Mouse (Mus musculus) lung, embryonic 14.5 days (tissue): ENCODE data around the gene Vmn2r19. TPM values are rescaled to one million over a fixed set of nuclear protein-coding genes. Genes with fewer than 3 reads are reported as not detected.
"Not testable (repeated sequence)": the region's sequence is repeated elsewhere in the genome, so short reads cannot be mapped to it uniquely, and the experiment has no call there.

Experiments
- ATAC-seq: fragments of 200-750 bp; cut with Nextera tagmentation; 2 replicates; pipeline ENCODE4 v1.8.0; 2017; ENCODE audit warnings: mild to moderate bottlenecking, moderate TSS enrichment, moderate library complexity; ENCODE audit not compliant: insufficient read depth
- DNase-seq: peaks from one replicate; pipeline ENCODE4 v3.0.0-alpha.2; 2015
- H3K27ac ChIP-seq: fragments of 300-500 bp; sonication (generic); 2 replicates; pipeline ENCODE4 v1.5.1; 2014; ENCODE audit warnings: low read depth, mild to moderate bottlenecking, moderate library complexity
- H3K27me3 ChIP-seq: fragments of 300-500 bp; sonication (generic); 2 replicates; pipeline ENCODE4 v1.6.1; 2014; ENCODE audit warnings: low read length, control low read depth; ENCODE audit not compliant: insufficient read depth
- H3K36me3 ChIP-seq: fragments of 300-500 bp; sonication (generic); 2 replicates; pipeline ENCODE4 v1.6.1; 2014; ENCODE audit warnings: control low read depth; ENCODE audit not compliant: insufficient read depth
- H3K4me1 ChIP-seq: fragments of 300-500 bp; sonication (generic); 2 replicates; pipeline ENCODE4 v1.6.1; 2014; ENCODE audit warnings: antibody characterized with exemption, control low read depth; ENCODE audit not compliant: insufficient read depth
- H3K4me2 ChIP-seq: fragments of 300-500 bp; sonication (generic); 2 replicates; pipeline ENCODE4 v1.6.1; 2014; ENCODE audit warnings: mild to moderate bottlenecking
- H3K4me3 ChIP-seq: fragments of 300-500 bp; sonication (generic); 2 replicates; pipeline ENCODE4 v1.5.1; 2014; ENCODE audit warnings: low read depth, low read length
- H3K9ac ChIP-seq: fragments of 300-500 bp; sonication (generic); 2 replicates; pipeline ENCODE4 v1.6.1; 2014
- H3K9me3 ChIP-seq: fragments of 300-500 bp; sonication (generic); 2 replicates; pipeline ENCODE4 v1.6.1; 2016; ENCODE audit warnings: low read depth, low read length, control low read depth
- CTCF ChIP-seq: IDR thresholded peaks from 2 replicates; pipeline ENCODE4 v1.5.1; 2016; ENCODE audit warnings: antibody characterized with exemption, low read depth
- WGBS: fragments of 180-500 bp; shearing (Covaris S2); extraction: QIAGEN DNeasy Blood & Tissue Kit; methylation state at CpG from one replicate; pipeline ENCODE4 v1.1.7; 2014; 5-methylcytosine and 5-hydroxymethylcytosine counted together
- polyA plus RNA-seq: library from polyadenylated mRNA; unstranded; fragments of >200 nt; fragmentation: Nextera tagmentation; extraction: Ambion mirVana; gene quantifications from 2 replicates; pipeline ENCODE4 v1.2.1, GENCODE M21; 2014

The Vmn2r19 gene
- polyA plus RNA-seq, 1 experiment from 2014 or later = not detected

DNA sequence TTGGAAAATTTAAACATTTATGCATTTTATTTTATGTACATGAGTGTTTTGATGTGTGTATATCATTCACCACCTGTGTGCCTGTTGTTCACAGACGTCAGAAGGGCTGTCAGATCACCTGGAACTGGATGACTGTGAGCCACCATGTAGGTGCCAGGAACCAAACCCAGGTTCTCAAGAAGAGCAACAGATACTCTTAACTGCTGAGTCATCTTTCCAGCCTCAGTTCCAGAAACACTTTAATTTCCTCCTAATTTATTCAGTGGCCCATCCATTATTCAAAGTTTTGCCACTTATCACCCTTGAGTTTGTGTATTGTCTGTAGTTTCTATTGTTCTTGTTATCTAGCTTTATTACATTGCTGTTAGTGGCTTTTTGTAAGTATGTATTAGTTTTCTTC lies 11.4 kb upstream of the Vmn2r19 start:
- WGBS = 56% methylated on average over 1 of the region's 1 CpGs
- no peak overlapping the region for H3K4me2 ChIP-seq
- DNase-seq (no peak), ATAC-seq (no peak)
- no peak overlapping the region for H3K27ac ChIP-seq
- no peak overlapping the region for H3K9ac ChIP-seq
- H3K4me3 ChIP-seq = no peak overlapping the region
- H3K36me3 ChIP-seq = no peaks in the 10 kb centered on the region
- no peak for TF ChIP-seq CTCF
- no peaks in the 10 kb centered on the region for H3K4me1 ChIP-seq
- no peaks in the 10 kb centered on the region for H3K9me3 ChIP-seq
- H3K27me3 ChIP-seq = no peaks in the 10 kb centered on the region

- H3K4me2 ChIP-seq, DNase-seq, H3K9me3 ChIP-seq, H3K27me3 ChIP-seq, ATAC-seq, H3K4me1 ChIP-seq, H3K9ac ChIP-seq, H3K27ac ChIP-seq, H3K36me3 ChIP-seq, H3K4me3 ChIP-seq: not testable (repeated sequence)
- 73% methylated on average over 7 of the region's 7 CpGs for WGBS
These were observed 1.8 kb upstream of the Vmn2r19 start for GRCm38 (mm10) chr6:123306315-123306714.

DNA sequence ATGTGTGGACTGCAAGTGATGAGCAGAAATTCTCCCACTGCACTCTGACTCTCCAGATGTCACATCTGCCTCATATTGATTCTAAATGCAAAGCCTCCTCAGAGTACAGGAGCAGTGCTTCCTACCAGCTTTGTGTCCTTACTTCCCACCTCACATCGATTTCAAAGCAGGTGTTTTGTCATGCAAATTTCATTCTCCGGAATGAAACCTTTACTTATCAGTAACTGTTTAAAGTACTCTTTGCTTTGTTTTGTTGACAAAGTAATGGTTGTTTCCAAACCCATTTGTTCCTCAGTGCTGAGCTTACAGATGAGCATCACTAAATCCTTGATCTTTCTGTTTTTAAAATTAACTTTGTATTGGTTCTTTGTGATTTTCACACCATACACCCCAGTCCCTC lies 24.4 kb downstream of the Vmn2r19 start:
- 40% methylated on average over 2 of the region's 2 CpGs for WGBS

GRCm38 (mm10) chr6:123340093-123340492 lies 32.0 kb downstream of the Vmn2r19 start:
- ATAC-seq = no peak
- Histone ChIP-seq H3K4me2 (no peak overlapping the region), H3K4me3 (no peak overlapping the region), H3K27me3 (no peaks in the 10 kb centered on the region), H3K4me1 (no peaks in the 10 kb centered on the region), H3K9me3 (no peaks in the 10 kb centered on the region), H3K36me3 (no peaks in the 10 kb centered on the region), H3K9ac (no peak overlapping the region), H3K27ac (no peak overlapping the region)
- TF ChIP-seq CTCF = no peak
- no peak for DNase-seq

More for the DNA sequence above, 24.4 kb downstream of the Vmn2r19 start:
- ATAC-seq (no peak), DNase-seq (no peak)
- Histone ChIP-seq H3K4me2 (no peak overlapping the region), H3K27me3 (no peaks in the 10 kb centered on the region), H3K9me3 (no peaks in the 10 kb centered on the region), H3K4me1 (no peaks in the 10 kb centered on the region), H3K36me3 (no peaks in the 10 kb centered on the region), H3K27ac (no peak overlapping the region), H3K9ac (no peak overlapping the region), H3K4me3 (no peak overlapping the region)
- TF ChIP-seq CTCF = no peak

GRCm38 (mm10) chr6:123346141-123346540 lies 38.0 kb downstream of the Vmn2r19 start:
- Histone ChIP-seq H3K36me3 (no peaks in the 10 kb centered on the region), H3K4me2 (no peak overlapping the region), H3K9ac (no peak overlapping the region), H3K4me1 (no peaks in the 10 kb centered on the region), H3K27me3 (no peaks in the 10 kb centered on the region), H3K4me3 (no peak overlapping the region), H3K27ac (no peak overlapping the region), H3K9me3 (no peaks in the 10 kb centered on the region)
- DNase-seq (no peak), ATAC-seq (no peak)
- no peak for TF ChIP-seq CTCF
- 75% methylated on average over 1 of the region's 1 CpGs for WGBS

Other genes starting within 250 kb of the Vmn2r19 start
- gene Clec4a2, start 201.9 kb upstream of the Vmn2r19 start, polyA plus RNA-seq = 3.1 and 4.1 TPM in 2 replicates
- not detected in 2 replicates for gene Clec4b2, start 135.4 kb upstream of the Vmn2r19 start, polyA plus RNA-seq
- gene Clec4n, start 78.5 kb upstream of the Vmn2r19 start, polyA plus RNA-seq = 2.7 and 2.9 TPM in 2 replicates
- gene Clec4d, start 46.2 kb upstream of the Vmn2r19 start, polyA plus RNA-seq = 0.21 TPM in 1 of 2 replicates, not detected in the other
- gene Clec4e, start 18.5 kb upstream of the Vmn2r19 start, polyA plus RNA-seq = not detected in 2 replicates
- not detected in 2 replicates for gene Vmn2r20, start 109.8 kb downstream of the Vmn2r19 start, polyA plus RNA-seq
- not detected in 2 replicates for gene Vmn2r21, start 225.1 kb downstream of the Vmn2r19 start, polyA plus RNA-seq